Mouse (Mus musculus) cerebellum, postnatal 4 days (tissue): ENCODE data around the gene Lsp1.

ENCODE experiments used
- DNase-seq, 2 experiments: peaks; one replicate each; pipeline ENCODE4 v3.0.0; 2022; ENCODE audit warnings: low spot score in 2 of 2, mixed read lengths in 1 of 2

Gene Lsp1

GRCm38 (mm10) chr7:142505942-142506341 lies 45.3 kb downstream of the Lsp1 start:
- DNase-seq, result no peak

GRCm38 (mm10) chr7:142506501-142506900 lies 45.9 kb downstream of the Lsp1 start:
- DNase-seq, result no peak

- DNase-seq, result no peak
Observed at GRCm38 (mm10) chr7:142507453-142507852, 46.8 kb downstream of the Lsp1 start.

- DNase-seq, result no peak
Observed at GRCm38 (mm10) chr7:142509518-142509917, 48.9 kb downstream of the Lsp1 start.

- peak in 1 of 2 experiments; percentile 30 for DNase-seq
Observed at GRCm38 (mm10) chr7:142510021-142510777, 49.6 kb downstream of the Lsp1 start.

GRCm38 (mm10) chr7:142514048-142514447 lies 53.4 kb downstream of the Lsp1 start:
- no peak for DNase-seq

GRCm38 (mm10) chr7:142516221-142516978 lies 55.8 kb downstream of the Lsp1 start:
- no peak for DNase-seq

- no peak for DNase-seq
Observed at GRCm38 (mm10) chr7:142517531-142517930, 56.9 kb downstream of the Lsp1 start.

DNA sequence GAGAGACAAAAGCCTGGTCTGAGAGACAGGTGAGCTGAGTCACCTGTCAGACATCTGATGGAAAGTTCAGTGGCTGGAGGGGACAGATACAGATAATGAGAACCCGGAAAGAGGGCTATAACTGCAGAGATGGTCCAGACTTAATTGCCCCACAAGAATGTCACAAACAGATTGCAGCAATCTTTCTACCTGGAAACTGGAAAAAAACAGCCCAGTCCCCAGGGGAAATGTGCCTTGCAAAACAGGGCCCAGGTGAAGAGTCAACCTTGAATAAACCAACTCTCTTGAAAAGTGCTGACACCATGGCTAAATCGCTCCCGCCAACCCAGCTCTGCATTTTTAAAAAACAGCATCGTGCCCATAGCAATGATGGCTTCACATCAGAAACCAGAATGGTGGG lies 59.7 kb downstream of the Lsp1 start:
- no peak for DNase-seq

- DNase-seq, result no peak
Observed at GRCm38 (mm10) chr7:142522352-142522751, 61.7 kb downstream of the Lsp1 start.

GRCm38 (mm10) chr7:142523200-142523990 lies 62.8 kb downstream of the Lsp1 start:
- DNase-seq, result no peak

DNA sequence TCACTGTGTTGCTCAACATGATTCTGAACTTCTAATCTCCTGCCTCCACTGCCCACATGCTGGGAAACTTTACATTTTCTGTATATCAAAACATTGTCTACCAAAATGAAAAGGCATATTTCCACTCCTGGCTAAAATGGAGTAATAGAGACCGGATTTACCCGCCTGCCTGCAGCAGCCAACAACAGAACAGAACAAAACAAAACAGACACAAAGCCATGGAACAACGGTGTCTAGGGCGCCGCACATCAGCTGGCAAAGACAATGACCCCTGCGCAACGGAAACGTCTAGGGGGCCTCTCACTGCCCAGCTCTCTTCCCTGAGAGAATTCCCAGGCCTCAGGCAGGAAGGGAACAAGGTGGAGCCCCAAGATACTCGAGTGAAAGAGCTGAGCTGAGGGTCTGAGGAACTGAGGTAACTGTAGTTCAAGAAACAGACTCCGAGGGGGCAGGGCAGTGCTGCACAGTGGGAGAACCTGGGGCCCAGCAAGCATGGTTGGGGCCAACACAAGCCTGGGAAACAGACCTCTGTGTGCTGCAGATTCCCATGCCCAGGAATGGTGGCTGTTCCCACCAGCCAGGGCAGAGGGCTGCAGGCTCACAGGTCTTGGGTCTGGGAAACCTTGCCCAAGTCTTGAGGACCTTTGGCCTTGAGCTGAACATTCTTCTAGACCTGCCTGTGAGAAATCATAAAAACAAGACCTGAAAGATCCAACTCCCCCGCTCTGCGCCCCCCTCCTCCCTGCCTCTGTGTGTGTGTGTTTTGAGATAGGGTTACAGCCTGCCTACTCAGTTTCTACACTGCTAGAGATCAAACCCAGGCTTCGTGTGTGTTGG lies 65.0 kb downstream of the Lsp1 start:
- no peak for DNase-seq

DNA sequence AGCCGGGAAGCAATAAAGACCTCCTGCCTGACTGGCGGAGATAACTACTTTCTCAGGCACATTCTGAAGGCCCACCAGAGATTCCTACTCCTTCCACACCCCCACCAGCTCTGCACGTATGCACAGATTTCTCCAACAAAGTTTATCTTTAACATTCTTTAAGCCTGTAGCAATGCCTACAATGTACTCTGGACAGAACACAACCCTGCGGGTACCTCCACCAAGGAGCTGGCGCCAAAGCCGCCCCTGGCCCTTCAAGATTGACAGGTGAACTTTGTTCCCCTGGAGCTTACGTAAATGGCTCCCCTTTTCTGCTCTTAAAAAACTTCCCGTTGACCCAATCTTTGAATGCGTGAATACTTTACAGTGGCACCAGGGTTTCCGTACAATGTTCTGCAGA lies 68.7 kb downstream of the Lsp1 start:
- no peak for DNase-seq

DNA sequence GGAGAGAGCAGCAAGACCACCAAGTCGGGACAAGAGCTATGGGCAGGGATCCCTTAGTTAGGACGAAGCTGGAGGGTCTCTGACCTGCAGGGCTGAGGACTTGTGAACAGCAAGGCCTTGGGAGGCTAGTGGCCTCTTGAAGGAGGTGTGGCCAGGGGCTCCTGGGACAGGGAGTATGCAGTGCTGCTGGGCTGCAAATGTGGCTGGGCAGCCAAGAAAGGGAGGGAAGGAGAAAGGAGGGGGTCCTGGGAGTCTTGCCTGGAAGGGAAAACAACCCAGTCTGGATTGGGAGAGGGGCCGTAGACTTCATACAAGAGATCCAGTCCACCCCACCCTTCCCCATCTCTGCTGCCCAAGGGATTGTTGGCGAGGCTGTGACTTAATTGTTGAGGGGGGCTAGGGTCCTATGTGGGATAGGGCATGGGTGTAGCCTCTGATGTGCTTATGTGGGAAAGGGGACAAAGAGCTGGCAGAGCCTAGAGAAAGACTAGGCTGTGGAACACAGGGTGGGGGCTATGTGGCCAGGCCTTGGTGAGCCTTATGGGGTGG lies 71.4 kb downstream of the Lsp1 start:
- DNase-seq, result no peak

- DNase-seq, result no peak
Observed at GRCm38 (mm10) chr7:142532671-142533058, 72.1 kb downstream of the Lsp1 start, which contains the start of gene Mrpl23. Gene Mrpl23, plus strand, starts transcription at chr7:142532686.

- peak; percentile 90 to 93 for DNase-seq
Observed at GRCm38 (mm10) chr7:142533059-142533855, 72.6 kb downstream of the Lsp1 start.

DNA sequence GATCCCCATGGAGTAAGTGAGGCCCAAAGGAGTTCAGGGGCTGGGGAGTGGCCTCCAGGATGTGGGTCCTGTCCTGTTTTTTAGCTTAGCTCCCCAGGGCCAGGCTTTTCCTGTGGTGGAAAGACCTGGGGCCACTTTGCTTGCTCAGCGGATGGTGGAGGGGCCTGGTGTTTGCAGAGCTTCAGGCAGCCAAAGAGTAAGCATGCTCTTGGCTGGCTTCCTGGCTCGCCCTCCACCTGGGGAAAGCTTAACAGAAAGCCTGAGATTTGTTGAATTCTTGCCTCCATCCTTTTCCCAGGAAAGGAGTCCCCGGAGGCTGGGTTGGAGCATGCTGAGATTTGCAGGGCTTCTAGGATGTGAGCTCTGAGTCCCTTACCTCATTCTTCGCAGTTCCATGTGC lies 74.5 kb downstream of the Lsp1 start:
- DNase-seq, result no peak

- DNase-seq, result no peak
Observed at GRCm38 (mm10) chr7:142535832-142536231, 75.2 kb downstream of the Lsp1 start.

DNA sequence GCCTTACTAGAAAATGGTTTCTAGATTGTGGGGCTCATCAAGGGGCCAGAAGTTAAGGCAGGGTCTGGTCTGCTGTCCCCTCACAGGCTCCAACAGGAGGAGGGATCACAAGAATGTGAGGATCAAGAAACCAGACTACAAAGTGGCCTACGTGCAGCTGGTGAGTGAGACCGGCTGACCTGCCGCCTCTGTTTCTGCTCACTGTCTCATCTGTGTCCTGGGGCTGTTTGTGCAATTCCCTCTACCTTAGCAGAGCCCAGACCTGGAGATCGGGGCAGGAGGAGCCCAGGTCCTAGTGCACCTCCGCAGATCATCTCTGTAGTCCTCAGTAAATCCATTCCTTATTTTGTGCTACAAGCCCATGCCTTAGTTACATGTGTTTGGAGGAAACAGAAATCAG lies 76.6 kb downstream of the Lsp1 start:
- DNase-seq, result no peak

- peak; percentile 60 to 74 for DNase-seq
Observed at GRCm38 (mm10) chr7:142537879-142538278, 77.3 kb downstream of the Lsp1 start.
